Mouse (Mus musculus): Measurements from ENCODE around the gene Myef2. TPM values are rescaled to one million over a fixed set of nuclear protein-coding genes. Genes with fewer than 3 reads are reported as not detected.
A peak's percentile ranks its signal among the peaks of the same experiment; 100 is the strongest.

Myef2 gene
- total RNA-seq, 1 experiment: 73.4 TPM

DNA sequence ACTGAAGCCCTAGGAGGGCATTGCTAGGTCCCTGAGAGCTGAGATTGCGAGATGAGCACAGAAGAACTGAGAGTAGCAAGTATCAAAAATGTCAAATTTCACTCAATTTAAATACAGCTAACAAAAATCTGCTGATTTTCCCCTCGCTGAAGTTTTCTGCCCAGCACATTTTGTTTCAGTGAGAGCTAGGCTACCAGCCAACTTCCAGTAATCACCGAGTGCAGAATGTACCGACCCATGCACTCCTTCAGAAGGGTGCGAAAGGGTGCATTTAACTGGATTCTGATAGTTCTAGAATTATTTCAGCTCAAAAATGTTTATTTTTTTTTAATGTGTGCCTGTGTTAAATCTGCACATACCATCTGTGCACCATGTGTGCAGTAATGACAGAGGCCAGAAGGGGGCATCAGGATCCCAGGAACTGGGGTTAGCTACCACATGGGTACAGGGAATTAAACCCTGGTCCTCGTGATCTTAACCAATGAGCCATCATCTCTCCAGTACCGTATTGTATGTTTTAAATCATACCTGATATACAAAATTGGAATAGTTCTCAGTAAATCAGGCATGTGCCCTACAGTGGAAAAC, 68.1 kb downstream of the Myef2 start:
- no peaks in the 10 kb centered on the region for H3K9me3 ChIP-seq (ENCODE audit: control insufficient read depth, insufficient read depth, low read depth, low read length)
- TF ChIP-seq ZC3H11A (IDR thresholded peaks at IDR 0.05; ENCODE audit: borderline replicate concordance, low read depth, low read length): peak; percentile 78
- no peak for TF ChIP-seq HCFC1 (IDR thresholded peaks at IDR 0.05; ENCODE audit: borderline replicate concordance, insufficient read depth, low read length)
- no peak for TF ChIP-seq CHD2 (IDR thresholded peaks at IDR 0.05; ENCODE audit: low read depth, low read length)
- H3K4me1 ChIP-seq (ENCODE audit: control insufficient read depth in 2 of 2, insufficient read depth in 2 of 2, low read length in 2 of 2, poor library complexity in 1 of 2): no peaks in the 10 kb centered on the region
- H3K36me3 ChIP-seq (ENCODE audit: control insufficient read depth, insufficient read depth, low read length, poor library complexity, severe bottlenecking): no peaks in the 10 kb centered on the region
- in situ Hi-C loops (cut with MboI; ENCODE audit: low sequenced_read_pairs in 2 of 2, unreplicated experiment in 2 of 2): loop anchor here (10.0 kb wide), 1 partner anchor 139 kb away; no protein-coding TSS in a partner anchor
- no peak for DNase-seq (ENCODE audit: low read depth, low spot score)
- H3K4me3 ChIP-seq (ENCODE audit: insufficient read depth in 1 of 2, low read depth in 1 of 2, low read length in 2 of 2, poor library complexity in 1 of 2, severe bottlenecking in 1 of 2): no peak overlapping the region
- no peak overlapping the region for H3K27ac ChIP-seq (ENCODE audit: insufficient read depth, low read depth, low read length, poor library complexity, severe bottlenecking)
- no peak overlapping the region for H3K9ac ChIP-seq (ENCODE audit: insufficient read depth, low read depth, low read length, poor library complexity, severe bottlenecking)

Other genes starting within 250 kb of the Myef2 start
- 0.90 and 1.7 TPM in 2 replicates for gene Slc24a5, start 55.5 kb downstream of the Myef2 start, total RNA-seq (2012; rRNA removed)
- gene Ctxn2, start 13.0 kb upstream of the Myef2 start, total RNA-seq (2012; rRNA removed): not detected in 2 replicates
- 0.04 TPM in 1 of 2 replicates, not detected in the other for gene Slc12a1, start 28.8 kb upstream of the Myef2 start, total RNA-seq (2012; rRNA removed)
- 123 and 158 TPM in 2 replicates for gene Dut, start 123.5 kb upstream of the Myef2 start, total RNA-seq (2012; rRNA removed)